Mouse (Mus musculus) stomach, postnatal 0 days (tissue): ENCODE measurements around the gene Dhtkd1.

ENCODE experiments used
- CTCF ChIP-seq: IDR thresholded peaks from 2 replicates; pipeline ENCODE4 v1.5.1; 2016; ENCODE audit warnings: antibody characterized with exemption, low read depth, mild to moderate bottlenecking, moderate library complexity
- EP300 ChIP-seq: optimal IDR thresholded peaks from 2 replicates; pipeline ENCODE3; 2016; ENCODE audit warnings: antibody characterized with exemption

DNA sequence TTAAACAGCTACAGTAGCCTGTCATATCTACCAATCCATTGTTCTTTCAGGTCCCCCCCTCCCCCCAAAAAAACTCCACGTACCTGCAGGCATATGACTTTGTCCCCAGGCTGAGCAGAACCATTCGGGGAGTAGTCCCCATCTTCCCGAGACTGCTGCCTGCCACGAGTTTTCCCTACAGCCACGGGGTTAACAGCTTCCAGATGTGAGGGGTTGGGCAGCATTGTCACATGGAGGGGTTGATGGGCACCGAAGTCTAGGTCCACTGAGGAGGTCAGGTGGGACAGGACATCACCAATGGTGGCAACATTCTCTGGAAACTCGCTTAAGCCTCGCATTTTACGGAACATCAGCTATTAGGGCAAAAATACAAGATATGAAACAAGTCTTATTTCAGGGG is 18.8 kb downstream of the Dhtkd1 start:
- no peak for TF ChIP-seq CTCF
- TF ChIP-seq EP300: no peak
